Mouse (Mus musculus): ENCODE measurements around the gene Mlf2. TPM values are rescaled to one million over a fixed set of nuclear protein-coding genes. Genes with fewer than 3 reads are reported as not detected.

The Mlf2 gene
- polyA plus RNA-seq, 1 experiment from 2014 or later = 463 TPM

DNA sequence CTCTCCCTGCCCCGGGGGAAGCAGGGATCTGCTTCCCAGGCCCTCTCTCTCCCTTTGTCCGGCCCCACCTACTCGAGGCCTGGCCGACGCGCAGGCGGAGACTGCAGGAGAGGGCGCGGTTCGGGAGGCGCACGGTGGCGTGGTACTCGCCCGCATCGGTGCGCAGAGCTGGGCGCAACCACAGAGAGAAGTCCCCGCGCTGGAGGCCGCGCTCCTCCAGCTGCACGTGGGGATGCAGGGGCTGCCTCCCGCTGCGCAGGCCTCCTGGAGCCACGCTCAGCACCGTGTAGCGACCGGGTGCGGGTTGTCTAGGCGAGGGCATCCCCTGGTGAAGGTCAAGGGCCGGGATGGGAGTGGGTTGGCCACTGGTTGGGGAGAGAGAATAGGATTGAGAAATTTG is 21.2 kb upstream of the Mlf2 start:
- ATAC-seq = 0 out of 2 replicates have a peak, but pooled peaks have one; percentile 13
- H3K9me3 ChIP-seq (ENCODE audit: control insufficient read depth, low read length) = no peaks in the 10 kb centered on the region
- H3K4me1 ChIP-seq (replicated peaks; ENCODE audit: control insufficient read depth, insufficient read depth, low read length) = peaks cover 30% of the 10 kb centered on the region
- WGBS = 5% methylated on average over 32 of the region's 32 CpGs
- H3K9ac ChIP-seq (replicated peaks; ENCODE audit: low read depth, low read length) = peak overlapping the region; percentile 27; the same call in 1 of the 2 replicates
- H3K4me2 ChIP-seq (ENCODE audit: low read length) = peak overlapping the region; percentile 22
- no peak overlapping the region for H3K27ac ChIP-seq (ENCODE audit: low read length)
- H3K27me3 ChIP-seq (replicated peaks; ENCODE audit: control insufficient read depth, insufficient read depth, low read length) = no peaks in the 10 kb centered on the region
- H3K36me3 ChIP-seq (ENCODE audit: control insufficient read depth, insufficient read depth) = peaks cover 14% of the 10 kb centered on the region
- no peak overlapping the region for H3K4me3 ChIP-seq (replicated peaks; ENCODE audit: low read length)

DNA sequence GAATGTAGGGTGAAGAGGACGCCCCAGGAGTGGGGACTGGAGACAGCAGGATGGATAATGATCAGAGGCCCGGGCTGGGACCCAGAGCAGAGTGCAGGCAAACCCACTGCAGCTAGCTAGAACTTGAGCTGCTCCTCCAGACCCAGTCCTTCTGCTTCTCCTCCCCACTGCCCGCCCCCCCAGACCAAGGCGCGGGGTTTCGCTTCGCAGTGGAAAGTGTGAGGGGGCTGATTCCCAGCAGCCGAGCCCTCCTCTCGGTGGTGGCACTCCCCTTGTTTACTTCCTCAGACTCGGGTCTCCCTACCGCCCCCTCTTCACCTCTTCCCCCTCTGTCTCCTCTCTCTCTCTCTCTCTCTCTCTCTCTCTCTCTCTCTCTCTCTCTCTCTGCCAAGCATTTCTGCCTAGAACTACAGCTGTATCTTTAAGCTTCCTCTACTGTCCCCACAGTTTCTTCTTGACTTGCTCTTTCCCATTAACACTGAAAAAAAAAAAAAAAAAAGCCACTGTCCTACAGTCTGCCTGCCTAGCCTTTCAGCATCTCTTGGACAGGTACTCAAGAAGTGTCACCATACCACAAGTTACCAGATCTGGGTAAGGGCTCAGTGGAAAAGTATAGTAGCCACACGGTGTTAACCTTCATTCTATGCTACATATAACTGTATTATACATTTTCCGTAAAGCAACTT is 19.5 kb upstream of the Mlf2 start, which contains the start of gene Lag3:
Gene Lag3, minus strand, starts transcription at position 173 of the 686 bp plus-strand sequence.
- no peak for ATAC-seq
- no peaks in the 10 kb centered on the region for H3K27me3 ChIP-seq (replicated peaks; ENCODE audit: control insufficient read depth, insufficient read depth, low read length)
- no peak within 1 kb of the TSS for H3K4me3 ChIP-seq (replicated peaks; ENCODE audit: low read length)
- H3K27ac ChIP-seq (ENCODE audit: low read length) = no peak within 1 kb of the TSS
- peaks cover 14% of the 10 kb centered on the region for H3K36me3 ChIP-seq (ENCODE audit: control insufficient read depth, insufficient read depth)
- H3K9ac ChIP-seq (replicated peaks; ENCODE audit: low read depth, low read length) = 0 out of 2 replicates have a peak within 1 kb of the TSS, but pooled peaks have one; percentile 23
- no peaks in the 10 kb centered on the region for H3K9me3 ChIP-seq (ENCODE audit: control insufficient read depth, low read length)
- WGBS = 27% methylated on average over 8 of the region's 13 CpGs
- peaks cover 36% of the 10 kb centered on the region for H3K4me1 ChIP-seq (replicated peaks; ENCODE audit: control insufficient read depth, insufficient read depth, low read length)
- H3K4me2 ChIP-seq (ENCODE audit: low read length) = no peak within 1 kb of the TSS

DNA sequence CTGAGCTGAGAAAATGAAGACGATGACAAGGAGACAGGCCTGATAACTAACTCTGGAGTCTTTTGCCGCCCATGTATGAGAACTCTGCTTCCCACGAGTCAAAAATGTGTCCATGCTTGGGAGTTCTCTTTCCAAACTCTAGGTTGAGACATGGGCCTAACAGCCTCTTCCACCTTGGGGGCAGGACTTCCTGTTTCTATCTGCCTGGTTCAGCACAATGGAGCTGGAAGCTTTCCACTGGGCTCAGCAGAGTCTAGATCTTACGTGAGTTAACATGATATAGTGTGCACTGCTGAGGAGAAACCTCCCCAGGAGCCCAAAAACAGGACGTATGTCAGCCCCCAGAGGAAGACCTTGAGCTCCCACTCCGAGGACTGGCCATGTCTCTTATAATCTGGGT is 18.0 kb upstream of the Mlf2 start:
- no peak overlapping the region for H3K27ac ChIP-seq (ENCODE audit: low read length)

DNA sequence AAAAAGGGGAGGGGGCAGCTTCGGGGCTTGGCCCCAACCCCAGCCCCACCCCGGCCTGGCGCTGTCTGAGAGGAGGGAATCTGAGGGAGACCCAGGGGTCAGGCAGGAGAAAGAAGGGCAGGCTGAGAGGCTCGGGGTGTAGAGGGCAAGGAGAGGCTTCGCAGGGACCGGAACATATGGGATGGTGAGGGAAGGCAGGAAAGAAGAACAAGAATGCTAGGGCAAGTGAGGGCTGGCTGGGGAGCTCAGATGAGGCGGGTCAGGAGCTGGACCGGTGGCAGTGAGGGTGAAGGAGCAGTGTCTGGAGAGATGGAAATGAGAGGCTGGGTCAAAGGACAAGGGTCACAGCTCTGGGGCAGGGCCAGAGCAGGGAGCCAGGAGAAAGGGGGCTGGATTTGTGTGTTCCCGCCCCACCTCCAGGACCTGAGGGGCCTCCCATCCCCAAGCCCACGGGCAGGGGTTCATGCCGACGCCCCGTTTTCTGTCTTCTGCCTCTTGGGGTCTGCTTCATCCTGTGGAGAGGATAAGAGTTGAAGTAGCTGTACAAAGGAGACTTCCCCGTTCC is 17.4 kb upstream of the Mlf2 start:
- Histone ChIP-seq H3K36me3 (ENCODE audit: control insufficient read depth, insufficient read depth) (peaks cover 14% of the 10 kb centered on the region), H3K4me3 (replicated peaks; ENCODE audit: low read length) (no peak overlapping the region), H3K27me3 (replicated peaks; ENCODE audit: control insufficient read depth, insufficient read depth, low read length) (no peaks in the 10 kb centered on the region), H3K9me3 (ENCODE audit: control insufficient read depth, low read length) (no peaks in the 10 kb centered on the region), H3K4me1 (replicated peaks; ENCODE audit: control insufficient read depth, insufficient read depth, low read length) (peaks cover 44% of the 10 kb centered on the region), H3K27ac (ENCODE audit: low read length) (0 out of 2 replicates have a peak overlapping the region, but pooled peaks have one; percentile 9), H3K9ac (replicated peaks; ENCODE audit: low read depth, low read length) (no peak overlapping the region), H3K4me2 (ENCODE audit: low read length) (no peak overlapping the region)
- 76% methylated on average over 14 of the region's 14 CpGs for WGBS
- ATAC-seq = no peak

More for the DNA sequence above, 18.0 kb upstream of the Mlf2 start:
- no peak for ATAC-seq
- H3K36me3 ChIP-seq (ENCODE audit: control insufficient read depth, insufficient read depth) = peaks cover 14% of the 10 kb centered on the region
- WGBS = 74% methylated on average over 6 of the region's 6 CpGs
- H3K9ac ChIP-seq (replicated peaks; ENCODE audit: low read depth, low read length) = no peak overlapping the region
- peaks cover 38% of the 10 kb centered on the region for H3K4me1 ChIP-seq (replicated peaks; ENCODE audit: control insufficient read depth, insufficient read depth, low read length)
- no peak overlapping the region for H3K4me2 ChIP-seq (ENCODE audit: low read length)
- no peaks in the 10 kb centered on the region for H3K9me3 ChIP-seq (ENCODE audit: control insufficient read depth, low read length)
- H3K27me3 ChIP-seq (replicated peaks; ENCODE audit: control insufficient read depth, insufficient read depth, low read length) = no peaks in the 10 kb centered on the region
- H3K4me3 ChIP-seq (replicated peaks; ENCODE audit: low read length) = no peak overlapping the region

DNA sequence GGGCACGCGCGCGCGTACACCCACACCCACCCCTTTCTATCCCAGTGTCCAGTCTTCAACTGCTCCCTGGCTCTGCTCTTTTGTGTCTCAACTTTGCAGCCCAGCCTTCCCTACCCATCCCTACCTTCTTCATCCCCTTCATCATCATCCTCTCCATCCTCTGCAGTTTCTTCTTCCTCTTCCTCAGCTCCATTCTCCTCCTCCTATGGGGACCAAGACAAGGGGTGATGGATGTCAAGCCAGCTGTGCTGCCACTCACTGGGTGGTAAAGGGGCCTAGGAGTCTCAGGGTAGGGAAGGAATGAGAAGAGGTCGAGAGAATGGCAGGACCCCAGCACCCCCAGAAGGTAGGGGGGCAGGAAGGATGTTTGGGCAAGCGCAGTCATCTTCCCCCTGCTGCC is 16.7 kb upstream of the Mlf2 start:
- peak overlapping the region; percentile 93 for H3K4me2 ChIP-seq (ENCODE audit: low read length)
- H3K27me3 ChIP-seq (replicated peaks; ENCODE audit: control insufficient read depth, insufficient read depth, low read length) = no peaks in the 10 kb centered on the region
- WGBS = 80% methylated on average over 7 of the region's 7 CpGs
- H3K9me3 ChIP-seq (ENCODE audit: control insufficient read depth, low read length) = no peaks in the 10 kb centered on the region
- H3K27ac ChIP-seq (ENCODE audit: low read length) = peak overlapping the region; percentile 21; the same call in 1 of the 2 replicates
- H3K4me3 ChIP-seq (replicated peaks; ENCODE audit: low read length) = peak overlapping the region; percentile 78
- peak overlapping the region; percentile 99 for H3K9ac ChIP-seq (replicated peaks; ENCODE audit: low read depth, low read length)
- no peak for ATAC-seq
- peaks cover 50% of the 10 kb centered on the region for H3K4me1 ChIP-seq (replicated peaks; ENCODE audit: control insufficient read depth, insufficient read depth, low read length)
- H3K36me3 ChIP-seq (ENCODE audit: control insufficient read depth, insufficient read depth) = peaks cover 14% of the 10 kb centered on the region

DNA sequence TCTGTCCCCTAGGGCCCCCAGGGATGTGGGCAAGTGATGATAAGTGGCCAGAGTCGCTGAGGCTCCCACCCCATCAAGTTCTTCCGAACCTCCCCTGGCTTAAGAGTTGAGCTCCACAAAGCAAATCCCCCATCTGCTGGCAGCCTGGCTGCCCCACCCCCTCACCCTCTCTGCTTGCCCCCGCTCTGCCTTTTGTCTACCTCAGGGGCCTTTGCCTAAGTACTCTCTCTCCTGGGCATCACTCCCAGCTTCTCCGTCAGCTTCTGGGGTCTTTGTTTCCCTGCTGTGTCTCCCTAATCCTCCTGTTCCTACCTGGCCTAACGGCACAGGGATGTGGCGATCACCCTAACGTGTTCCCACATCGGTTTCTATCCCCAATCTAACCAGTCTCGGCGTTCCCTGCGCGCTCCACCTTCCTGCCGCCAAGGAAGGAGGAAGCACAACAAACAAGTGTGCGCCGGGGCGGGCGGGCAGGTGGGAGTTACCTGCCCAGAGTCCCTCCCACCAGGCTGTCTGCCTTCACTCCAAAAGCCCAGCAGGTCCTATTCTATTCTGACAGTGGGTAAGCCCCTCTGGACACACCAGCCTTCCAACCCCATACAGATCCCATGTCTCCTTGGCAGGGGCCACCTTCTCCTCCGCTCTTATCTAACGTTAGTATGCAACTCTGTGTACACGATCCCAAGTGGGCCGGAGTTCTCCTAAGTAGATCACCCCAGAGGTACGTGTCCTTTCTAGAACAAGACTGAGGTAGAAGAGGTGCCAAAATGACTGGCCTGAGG is 15.8 kb upstream of the Mlf2 start:
- Histone ChIP-seq H3K36me3 (ENCODE audit: control insufficient read depth, insufficient read depth) (peaks cover 14% of the 10 kb centered on the region), H3K27me3 (replicated peaks; ENCODE audit: control insufficient read depth, insufficient read depth, low read length) (no peaks in the 10 kb centered on the region), H3K4me2 (ENCODE audit: low read length) (peak overlapping the region; percentile 93), H3K9me3 (ENCODE audit: control insufficient read depth, low read length) (no peaks in the 10 kb centered on the region), H3K4me3 (replicated peaks; ENCODE audit: low read length) (peak overlapping the region; percentile 78), H3K9ac (replicated peaks; ENCODE audit: low read depth, low read length) (peak overlapping the region; percentile 99), H3K4me1 (replicated peaks; ENCODE audit: control insufficient read depth, insufficient read depth, low read length) (peaks cover 50% of the 10 kb centered on the region), H3K27ac (ENCODE audit: low read length) (peak overlapping the region; percentile 100)
- no peak for ATAC-seq
- 4% methylated on average over 21 of the region's 22 CpGs for WGBS

DNA sequence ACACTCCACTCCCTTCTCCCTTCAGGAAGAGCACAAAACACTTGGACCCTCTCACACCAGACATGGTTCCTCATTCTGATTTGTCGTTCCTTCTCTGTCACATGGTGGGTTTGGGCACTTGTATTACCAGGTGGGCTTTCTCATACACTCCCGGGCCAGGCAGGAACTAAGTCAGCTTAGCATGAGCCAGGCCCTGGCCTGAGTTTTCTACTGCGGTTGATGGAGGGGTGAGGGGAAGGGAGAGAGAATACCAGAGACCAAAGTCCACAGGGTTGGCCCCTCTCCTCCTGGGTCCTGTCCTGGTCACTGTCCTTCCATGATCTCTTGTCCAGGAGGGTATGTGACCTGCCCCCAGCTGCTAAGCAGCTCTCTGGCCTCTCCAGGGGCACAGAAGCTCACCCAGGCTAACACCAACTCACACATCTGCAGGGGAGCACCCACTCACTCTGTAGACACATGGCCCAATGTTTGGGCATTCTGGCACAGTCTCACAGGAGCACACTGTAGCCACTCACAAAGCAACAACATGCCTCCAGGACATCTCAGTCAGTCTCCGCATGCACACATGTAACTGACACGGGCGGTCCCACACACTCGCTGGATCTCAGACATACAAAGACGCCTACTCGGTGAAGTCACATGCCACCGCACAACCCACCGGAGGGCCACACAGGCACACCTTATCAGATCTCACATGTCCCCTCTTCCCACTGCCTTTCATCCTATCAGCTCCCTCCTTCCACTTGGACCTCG is 15.1 kb upstream of the Mlf2 start:
- WGBS = 0% methylated on average over 12 of the region's 12 CpGs
- H3K27me3 ChIP-seq (replicated peaks; ENCODE audit: control insufficient read depth, insufficient read depth, low read length) = no peaks in the 10 kb centered on the region
- peaks cover 57% of the 10 kb centered on the region for H3K4me1 ChIP-seq (replicated peaks; ENCODE audit: control insufficient read depth, insufficient read depth, low read length)
- peaks cover 14% of the 10 kb centered on the region for H3K36me3 ChIP-seq (ENCODE audit: control insufficient read depth, insufficient read depth)
- peak overlapping the region; percentile 78 for H3K4me3 ChIP-seq (replicated peaks; ENCODE audit: low read length)
- peak overlapping the region; percentile 100 for H3K27ac ChIP-seq (ENCODE audit: low read length)
- no peaks in the 10 kb centered on the region for H3K9me3 ChIP-seq (ENCODE audit: control insufficient read depth, low read length)
- peak overlapping the region; percentile 99 for H3K9ac ChIP-seq (replicated peaks; ENCODE audit: low read depth, low read length)
- no peak for ATAC-seq
- H3K4me2 ChIP-seq (ENCODE audit: low read length) = peak overlapping the region; percentile 93

DNA sequence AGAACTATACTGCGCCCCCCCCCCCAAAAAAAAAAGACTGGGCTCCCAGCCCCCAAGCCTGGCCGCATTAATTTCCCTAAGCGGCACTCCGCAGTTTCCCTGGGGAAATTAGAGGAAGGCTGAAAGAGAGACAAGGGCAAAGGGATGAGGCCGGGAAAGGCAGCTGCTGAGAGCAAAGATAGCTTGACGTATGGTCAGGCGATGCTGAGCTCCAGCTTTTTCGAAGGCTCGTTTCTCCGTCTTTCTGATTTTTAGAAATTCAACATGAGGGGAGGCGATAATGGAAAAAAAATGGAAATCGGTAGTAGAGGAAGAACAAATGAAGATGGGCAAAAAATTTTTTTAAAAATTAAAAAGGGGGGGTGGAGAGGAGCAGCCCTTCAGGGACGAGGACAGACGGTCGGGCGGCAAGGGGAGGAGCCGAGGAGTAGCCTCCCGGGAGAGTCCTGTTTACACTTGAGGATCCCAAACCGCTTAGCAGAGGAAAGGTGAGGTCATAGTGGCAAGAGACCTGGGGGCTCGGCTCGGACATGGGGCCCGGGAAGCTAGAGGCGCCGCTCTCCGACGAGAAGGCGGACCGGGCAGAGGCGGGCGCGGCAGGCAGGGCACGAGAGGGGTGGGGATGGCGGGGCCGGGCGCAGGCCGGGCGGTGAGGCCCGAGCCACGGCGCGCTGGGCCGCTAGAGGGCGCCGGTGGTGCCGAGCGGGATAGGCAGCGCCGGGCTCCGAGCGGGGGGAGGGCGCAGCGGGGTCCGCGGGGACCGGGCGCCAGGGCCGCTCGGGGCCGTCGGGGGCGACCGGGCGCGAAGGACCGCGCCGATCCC is 14.3 kb upstream of the Mlf2 start:
- no peaks in the 10 kb centered on the region for H3K9me3 ChIP-seq (ENCODE audit: control insufficient read depth, low read length)
- H3K27me3 ChIP-seq (replicated peaks; ENCODE audit: control insufficient read depth, insufficient read depth, low read length) = no peaks in the 10 kb centered on the region
- H3K4me3 ChIP-seq (replicated peaks; ENCODE audit: low read length) = peak overlapping the region; percentile 78
- H3K9ac ChIP-seq (replicated peaks; ENCODE audit: low read depth, low read length) = peak overlapping the region; percentile 99
- peaks cover 14% of the 10 kb centered on the region for H3K36me3 ChIP-seq (ENCODE audit: control insufficient read depth, insufficient read depth)
- peak overlapping the region; percentile 93 for H3K4me2 ChIP-seq (ENCODE audit: low read length)
- under 1% methylated on average over 46 of the region's 67 CpGs for WGBS
- ATAC-seq = peak; percentile 66
- peaks cover 54% of the 10 kb centered on the region for H3K4me1 ChIP-seq (replicated peaks; ENCODE audit: control insufficient read depth, insufficient read depth, low read length)
- H3K27ac ChIP-seq (ENCODE audit: low read length) = peak overlapping the region; percentile 100

All from forebrain, embryonic 16.5 days (tissue).